Mouse (Mus musculus) adrenal gland, adult 2 months (tissue): ENCODE data around the gene Mtrf1l. TPM values are rescaled to one million over a fixed set of nuclear protein-coding genes. Genes with fewer than 3 reads are reported as not detected.

Source experiments
- DNase-seq: peaks from one replicate; pipeline ENCODE4 v3.0.0; 2021
- long read RNA-seq: library from polyadenylated mRNA; stranded (forward); transcript quantifications from one replicate; pipeline ENCODE4 v2.0.0, GENCODE M21; 2021
- polyA plus RNA-seq: library from polyadenylated mRNA; depleted of rRNA; stranded (reverse); fragments of >200 nt; gene quantifications from 2 replicates; pipeline ENCODE4 v1.2.3, GENCODE M21; 2012; rRNA removed
- total RNA-seq, 2 experiments: library from RNA; stranded (reverse); gene quantifications; 2 replicates each; pipeline ENCODE4 v1.2.3; 2021

Gene Mtrf1l
- total RNA-seq (10 to 100 TPM; 10.6 to 11.4 TPM), polyA plus RNA-seq (3.6 and 4.6 TPM in 2 replicates)
- long read RNA-seq, transcript Mtrf1l-201 (7 exons, 2,588 nt), result major isoform, 6 of 7 reads
- long read RNA-seq, partial matches to known transcripts, result 0 of 7 reads
- long read RNA-seq, other reads (novel, unspliced or antisense), result 1 of 7 reads

DNA sequence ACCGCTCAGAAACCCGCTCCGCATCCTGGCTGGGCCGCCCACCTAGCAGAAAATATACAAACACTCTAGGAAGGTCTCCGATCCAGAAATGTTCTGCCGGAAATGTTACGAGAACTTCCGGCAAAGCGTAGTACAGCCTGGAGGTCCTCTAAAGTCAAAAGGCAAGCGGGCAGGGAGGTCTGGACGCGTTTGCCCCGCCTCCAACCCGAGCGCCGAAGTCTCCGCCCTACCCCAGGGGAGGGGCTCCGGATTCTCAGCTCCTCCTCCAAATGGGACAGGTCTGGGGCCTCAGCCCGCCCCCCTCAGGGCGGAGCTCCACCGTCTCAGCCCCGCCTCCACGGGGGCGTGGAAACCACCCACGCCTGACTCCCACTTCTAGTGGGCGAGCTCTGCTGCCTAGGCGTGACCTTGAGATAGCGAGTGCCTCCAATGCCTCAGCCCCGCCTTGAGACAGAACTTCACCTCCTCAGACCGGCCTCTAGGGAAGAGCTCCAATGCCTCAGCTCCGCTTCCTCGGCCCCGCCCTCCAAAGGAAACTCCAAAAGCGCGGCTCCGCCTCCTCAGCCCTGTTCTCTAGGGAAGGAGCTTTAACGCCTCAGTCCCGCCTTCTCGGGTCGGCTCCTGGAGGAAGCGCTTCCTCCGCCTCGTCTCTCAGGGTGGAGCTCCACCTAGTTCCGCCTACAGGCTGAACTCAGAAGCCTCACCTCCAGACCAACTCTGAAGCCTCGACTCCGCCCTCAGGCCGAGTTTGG, at the start of gene Mtrf1l:
Gene Mtrf1l, minus strand, starts transcription at position 171 of the 752 bp plus-strand sequence.
- peak; percentile 99 for DNase-seq

DNA sequence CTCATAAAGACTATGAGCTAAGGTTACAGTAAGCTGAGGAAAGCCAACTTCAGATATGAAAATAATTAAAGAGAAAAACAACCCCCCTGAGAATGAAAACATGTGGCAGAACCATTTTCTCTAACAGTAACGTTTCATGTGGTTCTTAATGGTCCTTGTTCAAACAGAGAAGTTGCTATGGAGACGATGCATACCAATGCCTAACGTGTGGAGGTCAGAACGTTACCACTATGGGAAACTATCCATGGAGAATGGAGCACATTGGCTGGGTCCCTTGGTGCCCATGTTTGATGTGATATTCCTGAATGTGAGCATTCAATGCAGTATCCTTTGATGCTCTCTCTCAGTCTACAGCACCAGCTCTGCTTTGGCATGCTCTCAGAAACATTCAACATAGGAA, 47.4 kb upstream of the Mtrf1l start:
- no peak for DNase-seq

DNA sequence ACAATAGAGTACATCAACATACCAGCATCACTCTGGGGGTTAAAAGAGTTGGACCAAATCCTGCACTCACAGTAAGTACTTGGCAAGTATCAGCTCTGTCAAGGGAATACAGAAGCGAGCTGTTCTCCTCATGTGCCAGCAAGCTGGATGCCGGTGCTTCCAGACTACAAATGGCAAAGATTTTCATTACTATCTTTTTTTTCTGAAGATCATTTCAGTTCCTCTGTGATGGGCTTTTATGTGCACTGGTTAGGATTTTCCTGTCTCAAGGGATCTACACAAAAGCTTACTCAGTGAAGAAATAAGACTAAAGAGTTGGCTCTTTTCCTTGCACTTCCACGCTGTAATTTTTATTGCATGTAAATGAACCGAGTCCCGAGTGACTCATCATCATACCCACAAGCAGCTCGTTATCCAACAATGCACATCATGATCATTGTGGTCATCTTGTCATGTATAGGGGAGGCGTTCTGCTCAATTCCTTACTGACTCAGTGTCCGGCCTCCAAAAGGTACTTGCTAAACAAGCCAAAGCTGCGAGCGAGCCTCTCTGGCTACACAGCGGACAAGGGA, 44.4 kb upstream of the Mtrf1l start:
- DNase-seq, result no peak

DNA sequence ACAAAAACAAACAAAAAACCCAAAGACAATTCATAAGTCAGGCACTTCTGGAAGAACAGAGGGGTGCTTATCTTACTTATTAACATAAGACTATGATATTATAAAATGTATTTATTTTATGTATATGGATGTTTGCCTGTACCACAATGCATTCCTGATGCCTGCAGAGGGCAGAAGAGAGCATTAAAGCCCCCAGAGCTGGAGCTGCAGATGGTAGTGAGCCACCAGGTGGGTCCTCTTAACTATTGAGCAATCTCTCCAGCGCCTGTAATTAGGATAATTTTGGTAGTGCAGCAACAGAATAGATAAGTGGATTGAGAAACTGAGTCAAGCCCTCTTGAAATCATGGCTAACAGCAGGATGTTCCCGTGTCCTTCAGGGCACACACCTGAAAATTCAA, 42.3 kb upstream of the Mtrf1l start:
- no peak for DNase-seq

DNA sequence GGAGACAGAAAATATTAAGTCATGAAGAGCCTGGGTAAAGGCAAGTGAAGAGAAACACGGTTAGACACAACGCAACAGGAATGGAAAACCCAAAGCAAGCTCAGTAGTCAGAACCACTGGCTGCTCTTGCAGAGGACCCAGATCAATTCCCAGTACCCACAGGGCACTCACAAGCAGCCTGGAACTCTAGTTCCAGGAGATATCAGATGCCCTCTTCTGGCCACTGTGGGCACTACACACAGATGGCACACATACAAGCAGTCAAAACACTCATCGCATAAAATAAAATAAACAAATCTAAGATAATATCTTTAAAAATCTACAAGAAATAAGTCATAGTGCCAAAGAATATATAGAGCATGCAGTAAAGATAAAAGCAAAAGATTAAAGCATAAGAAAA, 39.0 kb upstream of the Mtrf1l start:
- no peak for DNase-seq

DNA sequence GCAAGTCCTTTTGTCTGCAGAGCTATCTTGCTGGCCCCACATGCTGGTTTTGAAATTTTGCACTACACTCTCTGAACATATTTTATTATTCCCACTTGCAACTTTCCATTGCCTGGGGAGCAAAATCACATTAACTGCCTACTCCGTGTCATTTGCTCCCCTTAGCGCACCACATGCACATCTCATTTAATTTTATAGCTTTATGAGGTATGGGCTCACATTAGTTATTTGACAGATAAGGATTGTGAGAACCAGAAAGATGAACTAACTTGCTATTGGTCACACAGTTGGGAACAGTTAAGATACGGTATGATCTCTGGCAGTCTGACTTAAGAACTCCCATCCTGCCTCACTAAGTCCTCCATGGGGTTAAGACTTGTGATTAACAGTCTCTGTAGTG, 37.1 kb upstream of the Mtrf1l start:
- DNase-seq, result no peak

DNA sequence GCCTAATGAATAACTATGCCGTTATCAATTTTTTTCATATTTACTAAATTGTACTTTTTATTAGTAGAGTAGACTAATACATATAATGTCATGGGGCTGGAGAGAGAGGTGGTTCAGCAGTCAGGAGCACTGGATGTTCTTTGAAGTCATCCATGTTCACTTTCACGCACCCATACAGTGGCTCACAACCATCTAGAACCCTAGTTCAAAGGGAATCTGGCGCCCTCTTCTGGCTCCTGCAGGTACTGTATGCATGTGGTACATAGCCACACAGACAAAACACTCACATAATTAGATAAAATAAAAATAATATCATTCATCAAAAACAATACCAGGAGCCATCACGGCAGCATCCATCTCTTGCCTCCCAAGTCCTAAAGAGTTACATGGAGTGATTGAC, 36.0 kb upstream of the Mtrf1l start:
- DNase-seq, result no peak

DNA sequence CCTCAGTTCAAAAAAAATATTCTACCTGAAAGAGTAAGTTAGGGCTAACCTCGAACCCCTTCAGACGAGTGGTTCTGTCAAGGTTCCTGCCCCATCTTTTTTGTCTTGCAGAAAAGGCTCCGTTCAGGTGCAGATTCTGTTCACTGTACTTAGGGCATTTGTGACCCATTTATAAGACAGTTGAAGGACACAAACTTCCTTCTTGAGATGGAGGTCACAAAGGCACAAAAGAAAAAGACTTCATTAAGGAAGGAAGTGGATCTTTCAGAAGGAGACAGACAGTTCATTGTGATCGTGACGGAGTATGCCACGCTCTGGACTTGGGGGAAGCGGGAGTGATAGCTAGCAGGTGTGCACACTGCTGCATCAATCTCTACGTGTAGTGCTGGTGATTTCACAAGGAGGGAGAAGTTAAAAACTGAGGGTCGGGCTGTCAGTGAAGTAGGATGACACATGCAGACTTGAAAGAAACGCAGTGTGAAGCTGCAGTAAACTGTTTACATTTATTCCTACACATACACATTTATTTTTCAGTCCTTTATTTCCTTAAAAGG, 34.4 kb upstream of the Mtrf1l start:
- DNase-seq, result no peak

DNA sequence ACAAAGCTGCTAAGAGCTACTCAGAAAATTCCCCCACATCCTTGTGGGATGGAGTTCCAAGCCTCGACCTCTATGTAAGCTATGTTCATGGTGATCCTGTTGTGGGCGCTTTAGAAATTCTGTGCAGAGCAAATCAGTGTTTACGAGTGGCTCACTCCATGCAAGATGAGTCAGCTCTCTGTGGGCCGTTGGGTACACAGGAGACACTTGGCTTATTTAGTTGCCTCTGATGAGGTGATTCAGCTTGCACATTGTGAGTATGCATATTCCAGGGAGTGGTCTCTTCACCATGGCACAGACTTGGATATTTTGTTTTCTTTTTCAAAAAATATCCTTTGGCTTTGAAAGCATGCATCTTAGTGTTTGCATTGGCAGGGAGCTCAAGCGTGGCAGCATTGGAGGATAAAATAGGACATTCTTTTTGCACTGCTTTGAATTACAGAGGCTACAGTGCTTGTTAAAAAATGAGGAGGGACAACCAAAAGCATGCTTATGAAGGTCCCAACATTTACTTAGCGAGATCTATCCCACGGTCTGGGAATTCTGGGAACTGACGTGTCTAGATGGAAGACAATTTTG, 29.7 kb upstream of the Mtrf1l start:
- DNase-seq, result no peak

DNA sequence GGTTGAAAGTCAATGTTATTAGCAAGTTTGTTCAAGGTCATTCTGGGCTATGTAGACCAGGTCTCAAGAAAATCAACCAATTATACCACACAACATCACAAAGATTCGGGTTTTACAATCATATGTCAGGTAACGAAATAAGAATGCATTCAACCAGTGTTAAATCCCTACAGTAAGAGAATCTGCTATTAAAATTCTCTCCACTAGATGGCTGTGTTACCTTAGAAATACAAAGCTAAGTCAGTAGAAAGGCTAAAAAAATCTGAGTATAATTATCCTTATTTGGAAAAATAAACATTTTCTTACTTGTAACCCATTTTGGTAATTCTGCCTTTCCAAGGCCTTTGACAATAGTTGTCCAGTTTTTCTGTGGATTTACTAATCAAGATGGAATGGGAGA, 23.2 kb upstream of the Mtrf1l start:
- DNase-seq, result no peak

DNA sequence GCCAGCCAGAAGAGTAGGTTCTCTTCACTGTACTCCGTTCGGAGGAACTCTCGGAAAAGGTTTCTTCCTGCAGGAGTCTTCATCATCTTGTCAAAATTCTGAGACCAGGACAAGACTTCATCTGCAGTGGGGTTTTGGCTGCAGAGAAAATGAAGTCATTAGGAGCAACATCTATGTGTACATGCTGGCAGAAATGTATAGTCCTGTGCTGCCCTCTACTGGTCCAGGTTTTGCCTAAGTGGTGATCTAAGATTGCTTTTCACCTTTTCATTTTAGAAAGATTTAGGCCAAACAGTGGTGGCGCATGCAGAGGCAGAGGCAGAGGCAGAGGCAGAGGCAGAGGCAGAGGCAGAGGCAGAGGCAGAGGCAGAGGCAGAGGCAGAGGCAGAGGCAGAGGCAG, 17.7 kb upstream of the Mtrf1l start:
- DNase-seq, result peak; percentile 23

DNA sequence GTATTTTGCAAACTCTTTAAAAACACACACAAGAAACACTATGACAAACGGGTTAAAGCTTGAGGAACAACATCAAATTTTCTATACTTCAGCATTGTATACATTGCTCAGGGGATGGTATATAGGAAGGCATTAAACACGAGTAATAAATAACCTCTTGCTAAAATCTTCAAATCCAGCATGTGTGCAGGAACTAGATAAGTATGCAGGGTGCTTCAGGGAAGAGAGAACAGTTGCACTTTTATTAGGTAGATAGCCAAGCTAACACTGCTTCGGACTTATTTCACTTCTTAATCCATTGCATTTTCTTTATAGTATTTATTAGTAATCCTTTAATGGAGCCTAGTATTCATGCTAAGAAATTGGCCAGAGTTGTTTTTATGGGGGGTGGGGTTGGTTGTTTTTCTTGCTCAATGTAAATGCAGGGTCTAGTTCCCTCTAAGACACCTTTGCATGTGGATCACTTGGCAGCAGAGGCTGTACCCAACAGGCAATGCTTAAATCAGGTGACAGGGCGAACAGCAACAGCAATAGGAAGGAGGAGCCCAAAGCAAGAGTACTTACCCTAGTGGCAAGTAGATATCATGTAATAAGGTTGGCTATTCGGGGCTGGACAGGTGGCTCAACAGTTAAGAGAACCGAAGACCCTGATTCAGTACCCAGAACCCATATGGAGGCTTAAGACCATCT, 2.8 kb upstream of the Mtrf1l start:
- no peak for DNase-seq

DNA sequence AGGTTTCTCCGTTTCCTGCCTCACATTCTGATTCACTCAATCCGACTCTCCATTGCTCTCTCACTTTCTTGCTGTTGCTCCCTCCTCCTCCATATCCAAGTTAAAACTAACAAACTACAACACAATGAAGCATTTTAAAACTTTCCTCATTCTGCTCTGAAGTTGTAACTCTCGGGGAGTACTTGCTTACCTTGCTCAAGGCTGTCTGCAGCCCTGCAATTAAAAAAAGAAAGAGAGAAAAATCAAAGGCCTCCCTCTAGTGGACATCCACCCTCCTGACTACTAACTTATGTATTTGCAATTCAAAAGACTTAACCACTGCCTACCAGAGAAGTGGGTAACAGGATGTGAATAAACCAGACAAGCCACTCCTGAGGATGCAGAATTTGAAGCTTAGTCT, 1.1 kb upstream of the Mtrf1l start:
- peak; percentile 45 for DNase-seq

DNA sequence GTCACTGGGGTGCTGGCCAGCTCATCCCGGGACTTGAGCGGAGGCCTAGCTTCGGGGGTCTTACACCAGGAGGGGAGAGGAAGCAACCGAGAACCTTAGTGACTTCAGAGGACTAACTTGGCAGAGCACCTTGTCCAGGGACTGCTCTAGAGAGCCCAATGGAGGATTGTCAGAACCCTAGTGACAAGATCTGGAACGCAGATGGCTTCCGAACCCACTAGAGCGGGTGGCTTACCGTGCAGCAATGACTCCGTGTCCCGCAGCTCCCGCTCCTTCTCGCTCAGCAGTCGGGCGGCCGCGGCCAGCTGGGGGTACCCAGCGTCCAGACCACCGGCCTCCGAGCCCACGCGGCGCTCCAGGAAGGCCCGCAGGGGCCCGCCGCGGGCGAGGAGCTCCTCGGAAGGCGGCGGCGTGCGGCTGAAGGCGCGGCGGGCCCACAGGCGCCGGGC, 395 bp downstream of the Mtrf1l start:
- no peak for DNase-seq

DNA sequence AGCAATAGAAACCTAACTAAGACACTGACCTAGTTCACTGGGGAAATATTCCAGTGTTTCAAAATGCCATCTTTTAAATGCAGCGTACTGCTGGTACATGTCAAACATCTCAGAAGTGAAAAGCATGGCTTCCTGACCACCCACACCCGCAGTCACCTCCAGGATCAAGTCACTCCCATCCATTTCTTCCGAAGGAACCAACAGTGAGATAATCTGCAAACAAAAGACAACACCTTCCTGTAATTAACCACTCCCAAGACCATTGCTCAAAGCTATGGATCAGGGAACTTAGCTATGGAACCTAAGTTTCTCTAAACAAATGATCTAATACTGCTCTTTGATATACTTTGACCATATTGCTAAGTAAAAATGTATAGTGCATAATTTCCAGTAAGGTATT, 4.9 kb downstream of the Mtrf1l start:
- DNase-seq, result no peak

DNA sequence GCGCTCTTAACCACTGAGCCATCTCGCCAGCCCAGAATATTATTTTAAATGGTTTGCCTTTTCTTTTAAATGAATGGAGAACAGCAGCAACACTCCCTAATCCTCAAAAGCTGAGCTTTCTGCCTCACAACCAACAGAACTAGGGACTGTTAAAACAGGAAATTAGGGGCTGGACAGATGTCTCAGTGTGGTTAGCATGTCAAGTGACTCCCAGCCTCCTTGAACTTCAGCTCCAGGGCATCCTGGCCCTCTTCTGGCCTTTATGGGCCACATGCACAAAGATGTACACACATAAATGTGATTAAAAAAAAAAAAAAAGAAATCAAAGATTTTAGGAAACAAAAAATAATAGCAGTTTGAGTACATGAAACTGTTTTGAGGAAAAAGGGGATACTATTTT, 7.7 kb downstream of the Mtrf1l start:
- no peak for DNase-seq

DNA sequence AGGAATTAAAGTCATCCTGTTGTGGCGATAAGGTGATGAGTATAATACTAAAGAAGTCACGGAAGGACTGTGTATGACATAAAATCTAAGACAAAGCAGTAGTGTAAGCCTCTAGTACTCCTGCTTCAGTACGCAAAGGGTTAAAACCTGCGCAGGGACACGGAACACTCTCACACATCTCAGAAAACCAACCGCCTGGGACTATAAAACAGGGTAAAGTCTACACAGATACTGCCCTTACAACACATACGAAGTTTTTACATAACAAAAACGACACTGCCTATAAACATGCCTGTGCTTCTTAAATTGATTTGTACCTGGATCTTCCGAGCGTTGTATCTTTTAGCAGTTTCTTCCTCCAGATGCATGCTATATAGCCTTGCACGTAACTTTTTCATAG, 10.0 kb downstream of the Mtrf1l start:
- no peak for DNase-seq

DNA sequence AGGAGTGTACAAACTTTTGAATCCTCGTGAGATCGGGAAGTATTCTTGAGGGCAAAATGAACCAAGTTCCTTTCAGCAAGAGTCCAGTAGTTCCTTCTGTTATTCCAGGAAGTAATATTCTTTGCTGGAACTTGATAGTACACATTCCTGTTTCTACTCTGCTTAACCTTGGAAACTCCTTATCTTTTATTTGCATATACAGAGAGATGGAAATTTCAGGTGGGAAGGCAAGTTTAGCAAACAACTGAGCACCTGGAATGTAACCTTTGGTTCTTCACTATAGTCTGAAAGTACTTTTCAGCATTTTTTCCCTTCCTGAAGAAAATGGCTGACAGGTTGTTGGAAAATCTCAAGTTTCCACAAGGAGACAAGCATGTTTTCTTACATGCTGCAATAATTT, 16.0 kb downstream of the Mtrf1l start:
- no peak for DNase-seq

DNA sequence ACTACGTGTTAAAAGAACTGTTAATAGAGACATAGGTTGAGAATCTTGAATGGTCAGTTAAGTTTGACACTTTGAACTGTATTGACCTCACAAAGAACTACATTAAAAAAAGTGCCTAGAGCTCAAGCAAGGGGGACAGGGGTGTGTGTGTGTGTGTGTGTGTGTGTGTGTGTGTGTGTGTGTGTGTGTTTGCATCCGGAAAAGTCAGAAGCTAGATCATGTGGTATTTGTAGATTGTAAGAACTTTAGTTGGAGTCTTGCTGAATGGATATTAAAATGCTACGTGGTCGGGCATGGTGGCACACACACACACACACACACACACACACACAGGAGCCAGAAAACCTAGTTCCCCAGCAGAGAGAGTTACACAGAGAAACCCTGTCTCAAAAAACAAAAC, 16.7 kb downstream of the Mtrf1l start:
- DNase-seq, result no peak

DNA sequence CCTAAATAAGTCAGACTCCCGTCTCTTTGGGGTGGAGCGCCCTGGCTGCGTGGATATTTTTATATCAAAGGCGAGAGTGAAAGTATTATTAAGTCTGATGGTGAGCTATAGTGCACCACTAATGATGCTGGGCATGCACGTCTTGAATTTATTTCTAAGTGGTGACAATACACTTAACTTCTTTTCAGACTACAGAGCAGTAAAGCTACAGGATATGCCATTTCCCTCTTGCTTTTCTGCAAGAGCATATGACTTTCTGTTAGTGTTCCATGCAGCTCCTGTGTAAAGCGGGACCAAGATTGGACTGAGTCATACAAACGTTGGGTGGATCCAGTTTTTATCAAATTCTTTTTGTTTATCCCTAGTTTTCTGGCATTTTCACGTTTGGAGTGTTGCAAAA, 17.3 kb downstream of the Mtrf1l start:
- DNase-seq, result peak; percentile 14

DNA sequence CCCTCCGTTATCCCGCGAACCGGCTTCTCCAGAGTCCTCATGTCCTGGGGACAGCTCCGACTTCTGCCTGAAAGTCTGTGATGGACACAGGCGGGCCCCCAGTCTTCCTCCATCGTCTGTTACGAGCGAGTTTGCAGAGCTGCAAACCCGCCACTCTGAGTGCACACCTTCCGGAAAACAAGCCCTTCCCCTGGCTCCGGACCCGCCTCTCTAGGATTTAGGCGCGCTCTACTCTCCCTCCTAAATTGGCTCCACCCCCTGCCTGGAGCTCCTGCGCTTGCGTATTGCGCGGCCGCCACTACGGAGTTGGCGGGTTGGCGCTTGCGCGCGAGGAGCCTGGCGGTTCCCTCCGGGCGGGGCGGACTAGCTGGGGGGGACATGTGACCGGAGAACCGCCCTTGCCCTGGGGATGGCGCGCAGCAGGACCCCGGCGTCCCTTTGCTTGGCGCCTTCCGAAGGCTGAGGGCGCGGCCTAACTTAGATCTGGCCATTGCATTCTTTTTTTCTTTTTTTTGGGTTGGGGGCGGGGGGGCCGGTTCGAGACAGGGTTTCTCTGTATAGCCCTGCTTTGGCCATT, 17.9 kb downstream of the Mtrf1l start:
- peak; percentile 98 for DNase-seq

DNA sequence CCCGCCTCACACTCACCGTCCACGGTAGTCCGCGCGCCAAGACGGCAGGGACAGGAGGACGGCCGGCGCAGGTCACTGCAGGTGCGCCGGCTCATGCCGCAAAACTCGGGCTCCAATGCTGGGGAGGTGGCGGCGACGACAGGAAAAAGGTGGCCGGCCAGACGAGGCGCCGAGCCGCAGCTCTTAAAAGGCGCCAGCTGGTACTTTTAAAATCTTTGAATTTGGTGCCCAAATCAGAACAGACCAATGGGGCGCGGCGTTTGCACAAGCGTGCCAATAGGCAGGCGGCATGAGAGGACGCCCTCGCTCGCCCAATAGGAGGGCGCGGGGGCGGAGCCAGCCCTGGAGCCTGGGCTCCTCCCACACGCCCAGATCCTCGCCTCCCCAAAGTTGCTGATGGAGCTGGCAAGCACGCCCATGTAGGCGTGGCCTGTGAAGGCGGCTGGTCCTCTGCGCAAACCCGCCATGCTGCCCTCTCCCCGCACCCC, 18.4 kb downstream of the Mtrf1l start, which contains the start of gene Fbxo5:
Gene Fbxo5, minus strand, starts transcription at position 358 of the 488 bp plus-strand sequence.
- DNase-seq, result peak; percentile 99
